Mouse (Mus musculus): ENCODE data around the gene Olfr859.
"Not testable (repeated sequence)": the region's sequence is repeated elsewhere in the genome, so short reads cannot be mapped to it uniquely, and the experiment has no call there.

Olfr859 gene

GRCm38 (mm10) chr9:19804606-19805005, at the start of gene Olfr859:
Gene Olfr859 (plus strand): TSS chr9:19804906.
- not testable (repeated sequence) for DNase-seq (ENCODE audit: low spot score in 2 of 2)

- no peak for DNase-seq (ENCODE audit: low spot score in 2 of 2)
Measured at GRCm38 (mm10) chr9:19769136-19769535, 35.6 kb upstream of the Olfr859 start.

GRCm38 (mm10) chr9:19769701-19770100, 35.0 kb upstream of the Olfr859 start:
- no peak for DNase-seq (ENCODE audit: low spot score in 2 of 2)

- DNase-seq (ENCODE audit: low spot score in 2 of 2): no peak
Measured at GRCm38 (mm10) chr9:19779983-19780382, 24.7 kb upstream of the Olfr859 start, which contains the start of gene Olfr58. Gene Olfr58 (plus strand): TSS chr9:19780283.

GRCm38 (mm10) chr9:19803000-19803399, 1.7 kb upstream of the Olfr859 start:
- DNase-seq (ENCODE audit: low spot score in 2 of 2): no peak

- DNase-seq (ENCODE audit: low spot score in 2 of 2): no peak
Measured at GRCm38 (mm10) chr9:19849647-19850046, 44.9 kb downstream of the Olfr859 start, which contains the start of gene Olfr860. Gene Olfr860 (minus strand): TSS chr9:19849747.

Data from spleen, postnatal 10 days (tissue).